Mouse (Mus musculus): ENCODE measurements around the gene Pid1. TPM values are rescaled to one million over a fixed set of nuclear protein-coding genes. Genes with fewer than 3 reads are reported as not detected.
A peak's percentile ranks its signal among the peaks of the same experiment; 100 is the strongest.

The Pid1 gene
- total RNA-seq (2014; fragmentation: Nextera tagmentation) (4.1 and 5.3 TPM in 2 replicates), total RNA-seq (2017) (0.21 and 2.7 TPM in 2 replicates)

- ATAC-seq (replicated peaks; ENCODE audit: poor library complexity, severe bottlenecking) = no peak
These were observed at the start of gene Pid1 for GRCm38 (mm10) chr1:84363967-84364366. Gene Pid1 (minus strand): TSS chr1:84364180.

- no peak for ATAC-seq (replicated peaks; ENCODE audit: poor library complexity, severe bottlenecking)
These were observed 45.5 kb upstream of the Pid1 start for GRCm38 (mm10) chr1:84409514-84409913.

GRCm38 (mm10) chr1:84408873-84409272, 44.9 kb upstream of the Pid1 start:
- no peak for ATAC-seq (replicated peaks; ENCODE audit: poor library complexity, severe bottlenecking)

DNA sequence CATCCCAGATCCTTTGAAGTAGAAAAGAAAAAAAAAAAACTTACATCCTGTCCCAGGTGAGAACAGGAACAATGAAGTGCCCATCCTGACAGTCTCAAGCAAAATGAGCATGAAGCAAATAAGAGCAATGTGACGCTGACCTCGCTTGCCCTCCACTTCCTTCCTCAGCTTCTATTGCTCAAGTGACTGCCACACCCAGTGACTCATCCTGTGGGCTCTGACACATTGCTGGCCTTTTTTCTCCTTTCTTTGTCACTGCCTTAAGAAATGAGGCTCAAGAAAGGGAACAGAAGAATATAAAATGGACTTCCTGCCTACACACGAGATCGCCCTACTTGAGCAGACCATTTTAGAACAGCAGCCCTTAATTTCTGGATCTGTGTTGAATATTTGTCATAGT, 42.9 kb upstream of the Pid1 start:
- ATAC-seq (replicated peaks; ENCODE audit: poor library complexity, severe bottlenecking) = peak; percentile 99

GRCm38 (mm10) chr1:84405551-84406290, 41.7 kb upstream of the Pid1 start:
- no peak for ATAC-seq (replicated peaks; ENCODE audit: poor library complexity, severe bottlenecking)

DNA sequence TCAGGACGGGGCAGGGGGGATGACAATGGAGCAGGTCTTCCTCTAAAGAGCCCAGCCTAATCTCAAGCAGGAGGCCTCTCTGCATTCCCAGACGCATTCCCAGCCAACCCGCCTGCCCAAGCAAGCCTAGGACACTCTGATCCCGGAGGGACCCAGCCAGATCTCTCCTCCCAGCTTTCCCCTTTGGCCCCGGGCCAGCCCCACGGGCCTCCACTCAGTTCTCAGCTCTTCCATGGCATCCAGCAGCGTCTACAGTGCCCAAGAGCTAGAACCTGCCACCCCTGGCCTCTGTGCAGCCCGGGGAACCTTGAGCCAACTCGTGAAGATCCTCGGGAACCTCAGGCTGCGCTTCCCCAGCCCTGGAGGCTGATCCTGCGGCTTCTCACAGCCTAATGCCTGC, 40.9 kb upstream of the Pid1 start:
- ATAC-seq (replicated peaks; ENCODE audit: poor library complexity, severe bottlenecking) = no peak

DNA sequence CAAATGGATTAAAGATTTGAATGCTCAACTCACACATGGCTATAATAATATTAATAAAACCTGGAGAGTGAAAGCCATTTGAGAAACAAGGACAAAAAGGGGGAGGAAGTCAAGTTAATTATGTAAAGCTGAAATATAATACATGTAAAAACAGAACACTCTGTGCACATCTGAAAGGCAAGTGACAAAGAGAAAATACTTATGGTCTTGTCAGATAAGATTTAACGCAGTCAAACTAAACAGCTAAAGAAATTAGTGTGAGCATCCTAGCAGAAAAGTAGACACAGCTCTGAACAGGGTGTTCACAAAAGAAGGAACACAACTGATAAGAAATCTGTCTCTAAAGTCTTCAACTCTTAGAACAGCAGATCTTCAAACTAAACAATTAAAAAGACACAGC, 38.2 kb upstream of the Pid1 start:
- no peak for ATAC-seq (replicated peaks; ENCODE audit: poor library complexity, severe bottlenecking)

DNA sequence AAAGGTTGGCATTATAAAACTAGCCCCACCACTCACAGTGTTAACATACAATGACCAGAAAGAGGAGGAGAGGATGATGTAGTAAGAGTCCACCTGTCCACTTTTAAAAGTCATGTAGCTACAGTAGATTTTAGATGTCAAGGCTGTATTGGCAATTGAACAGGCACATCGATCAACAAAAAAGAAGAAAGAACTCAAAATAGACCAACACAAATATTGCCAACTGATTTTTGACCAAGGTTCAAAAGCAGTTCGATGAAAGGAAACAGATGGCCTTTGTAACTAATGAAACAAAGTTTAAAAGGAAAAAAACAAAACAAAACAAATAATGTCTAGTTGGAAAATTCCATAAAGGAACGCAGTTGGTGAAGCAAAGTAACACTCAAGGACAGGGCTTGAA, 35.7 kb upstream of the Pid1 start:
- no peak for ATAC-seq (replicated peaks; ENCODE audit: poor library complexity, severe bottlenecking)

- no peak for ATAC-seq (replicated peaks; ENCODE audit: poor library complexity, severe bottlenecking)
These were observed 35.1 kb upstream of the Pid1 start for GRCm38 (mm10) chr1:84399118-84399517.

- ATAC-seq (replicated peaks; ENCODE audit: poor library complexity, severe bottlenecking) = no peak
These were observed 32.8 kb upstream of the Pid1 start for GRCm38 (mm10) chr1:84396787-84397186.

DNA sequence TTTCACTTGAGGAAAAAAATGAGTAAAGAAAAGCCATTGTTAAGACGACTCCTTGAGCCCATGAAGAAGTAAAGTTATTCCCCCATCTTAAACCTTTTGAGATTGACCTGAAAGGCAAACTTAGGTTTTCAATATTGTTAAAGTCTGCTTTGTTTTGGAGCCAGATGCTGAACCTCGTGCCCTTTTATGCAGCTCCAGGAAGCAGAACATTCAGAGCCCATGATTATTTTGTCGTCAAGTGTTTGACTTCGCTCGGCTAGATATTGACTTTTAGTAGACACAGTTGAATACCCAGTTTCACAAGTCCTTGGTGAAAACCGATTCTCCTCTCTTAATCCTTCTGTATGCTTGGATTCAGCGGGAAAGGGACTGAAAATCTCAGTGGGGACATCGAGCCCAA, 31.9 kb upstream of the Pid1 start:
- no peak for ATAC-seq (replicated peaks; ENCODE audit: poor library complexity, severe bottlenecking)

DNA sequence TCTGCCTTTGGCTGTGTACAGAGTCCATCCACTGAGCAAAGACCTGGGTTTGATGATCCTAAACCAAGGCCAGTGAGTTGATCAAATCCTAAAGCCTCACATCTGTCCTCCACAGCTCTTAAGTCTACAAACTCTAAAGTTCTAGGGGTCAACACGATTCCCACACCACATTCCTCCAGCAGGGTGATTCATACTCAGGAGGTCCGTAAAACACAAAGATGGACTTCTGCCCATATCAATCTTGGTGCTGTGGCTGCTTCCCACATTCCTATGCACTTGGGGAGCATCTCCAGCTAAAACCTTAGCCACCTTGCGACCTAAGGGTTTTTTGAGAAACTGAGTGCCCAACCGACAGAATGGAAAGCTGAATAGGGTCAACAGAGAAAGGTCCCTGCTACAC, 27.0 kb upstream of the Pid1 start:
- ATAC-seq (replicated peaks; ENCODE audit: poor library complexity, severe bottlenecking) = no peak

DNA sequence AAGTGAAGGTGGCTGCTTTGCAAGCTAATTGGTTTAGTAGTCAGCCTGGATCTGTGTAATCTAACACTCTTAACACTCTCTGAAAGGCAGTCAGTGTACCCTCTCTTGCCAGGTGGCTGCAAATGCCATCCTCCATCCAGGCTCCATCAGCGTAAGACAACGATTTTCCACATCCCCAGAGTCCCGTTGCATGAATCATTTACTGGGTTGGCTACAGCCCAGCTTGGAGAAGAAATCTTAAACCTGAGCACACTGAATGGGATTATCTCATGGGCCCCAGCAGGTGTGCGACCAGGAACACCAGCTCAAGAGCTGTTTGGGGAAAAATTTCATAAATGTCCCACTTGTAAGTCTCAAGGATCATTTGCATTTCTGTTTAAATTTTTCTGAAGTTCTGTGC, 23.6 kb upstream of the Pid1 start:
- ATAC-seq (replicated peaks; ENCODE audit: poor library complexity, severe bottlenecking) = no peak

- no peak for ATAC-seq (replicated peaks; ENCODE audit: poor library complexity, severe bottlenecking)
These were observed 22.6 kb upstream of the Pid1 start for GRCm38 (mm10) chr1:84386481-84387146.

GRCm38 (mm10) chr1:84382709-84383108, 18.7 kb upstream of the Pid1 start:
- ATAC-seq (replicated peaks; ENCODE audit: poor library complexity, severe bottlenecking) = no peak

- no peak for ATAC-seq (replicated peaks; ENCODE audit: poor library complexity, severe bottlenecking)
These were observed 18.1 kb upstream of the Pid1 start for GRCm38 (mm10) chr1:84382064-84382463.

DNA sequence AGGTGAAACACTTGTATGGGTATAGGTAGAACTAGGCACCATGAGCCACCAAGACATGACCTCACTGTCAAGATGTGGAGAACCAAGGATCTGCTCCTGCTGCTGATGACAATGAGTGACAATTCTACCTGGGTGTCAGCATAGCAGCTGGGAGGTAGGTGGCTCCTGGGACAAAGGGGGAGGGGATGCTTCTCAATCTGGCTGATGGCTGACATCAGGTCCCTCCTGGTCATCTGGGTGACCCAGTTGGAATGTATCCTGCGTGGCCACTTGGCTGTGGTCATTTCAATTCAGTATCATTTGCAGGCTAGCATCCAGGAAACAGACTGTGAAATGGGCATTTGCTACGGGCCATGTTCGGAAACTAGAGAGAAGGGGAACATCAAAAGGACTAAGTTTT, 16.9 kb upstream of the Pid1 start:
- ATAC-seq (replicated peaks; ENCODE audit: poor library complexity, severe bottlenecking) = no peak

DNA sequence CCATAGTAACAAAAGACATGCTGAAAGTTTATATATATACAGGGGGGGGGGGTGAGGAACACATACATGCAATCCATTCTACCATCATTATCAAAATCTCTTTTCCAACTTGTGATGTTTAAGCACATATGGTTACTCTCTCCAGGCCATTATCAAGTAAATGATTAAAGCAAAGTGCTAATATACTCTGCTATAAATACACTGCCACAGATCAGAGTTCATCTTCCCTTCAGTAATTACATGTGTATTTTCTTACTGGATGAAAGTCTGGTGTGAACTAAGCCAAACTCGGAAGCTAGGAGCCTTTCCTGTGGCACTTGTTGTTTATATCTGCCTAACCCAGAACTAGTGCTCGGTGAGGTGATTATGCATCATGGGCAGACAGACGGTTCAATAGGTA, 3.8 kb upstream of the Pid1 start:
- ATAC-seq (replicated peaks; ENCODE audit: poor library complexity, severe bottlenecking) = no peak

DNA sequence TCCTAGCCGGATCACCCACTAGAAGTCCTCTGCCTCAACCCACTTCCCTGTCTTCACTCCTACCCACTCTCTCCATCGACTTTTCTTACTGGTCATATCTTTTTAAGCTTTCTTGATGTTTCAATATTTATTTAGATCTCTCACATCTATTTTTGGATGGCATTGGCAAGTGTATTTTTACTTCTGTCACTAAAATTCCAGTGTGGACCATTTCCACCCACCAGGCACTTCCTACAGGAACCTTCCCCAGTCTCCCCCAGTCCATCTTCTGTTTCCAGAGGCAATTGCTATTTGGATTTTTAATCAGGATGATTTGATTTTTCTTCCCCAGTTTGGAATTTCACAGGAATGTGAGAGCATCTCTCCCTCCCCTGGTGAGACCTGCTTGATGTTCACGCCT, 2.6 kb upstream of the Pid1 start:
- ATAC-seq (replicated peaks; ENCODE audit: poor library complexity, severe bottlenecking) = no peak

DNA sequence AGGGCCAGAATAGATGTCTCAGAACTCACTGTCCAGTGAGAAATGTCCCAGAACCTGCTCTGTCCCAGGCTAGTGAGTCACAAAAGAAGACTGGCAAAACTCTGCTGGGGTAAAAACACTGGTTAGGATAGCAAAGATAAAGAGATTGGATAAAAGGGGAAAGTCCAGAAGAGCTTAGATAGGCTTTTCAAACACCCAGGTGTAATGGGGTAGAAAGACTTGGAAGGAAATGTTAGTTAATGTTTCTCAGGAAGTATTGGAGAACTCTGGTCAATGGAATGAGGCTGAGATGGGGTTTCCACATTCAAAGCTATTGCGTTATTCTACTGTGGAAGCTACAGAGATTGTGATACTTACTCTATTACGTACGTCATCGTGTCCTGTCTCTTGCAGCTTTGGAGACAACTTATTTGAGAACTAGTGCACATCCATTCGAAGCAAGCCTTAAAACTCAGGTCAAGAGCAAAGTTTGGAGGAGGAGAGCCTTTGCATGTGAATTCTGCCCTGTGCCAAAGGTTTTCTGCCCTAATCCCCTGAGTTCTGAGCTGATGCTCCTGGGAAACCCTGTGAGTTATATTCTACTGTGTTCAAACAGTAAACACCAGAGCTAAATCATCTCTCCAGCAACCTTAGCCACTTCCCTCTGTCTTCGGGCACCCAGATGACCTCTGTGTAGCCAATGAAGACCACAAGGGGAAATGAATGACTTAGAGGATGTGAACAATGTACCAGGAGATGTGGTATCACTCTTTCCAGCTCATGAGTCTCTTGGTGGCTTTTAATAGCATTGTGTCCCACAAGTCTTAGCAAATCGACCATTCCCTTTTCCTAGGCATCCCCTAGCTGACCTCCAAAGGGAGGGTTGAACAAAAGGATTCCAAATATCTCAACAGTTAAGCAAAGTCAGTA, 1.0 kb downstream of the Pid1 start:
- peak; percentile 64 for ATAC-seq (replicated peaks; ENCODE audit: poor library complexity, severe bottlenecking)

GRCm38 (mm10) chr1:84362209-84362608, 1.8 kb downstream of the Pid1 start:
- ATAC-seq (replicated peaks; ENCODE audit: poor library complexity, severe bottlenecking) = 0 out of 2 replicates have a peak, but pooled peaks have one; percentile 31
